Mouse (Mus musculus): ENCODE measurements around the gene Blmh. TPM values are rescaled to one million over a fixed set of nuclear protein-coding genes. Genes with fewer than 3 reads are reported as not detected.
A peak's percentile ranks its signal among the peaks of the same experiment; 100 is the strongest.

Gene Blmh
- polyA plus RNA-seq, 2 experiments: 16.2 to 34.7 TPM

DNA sequence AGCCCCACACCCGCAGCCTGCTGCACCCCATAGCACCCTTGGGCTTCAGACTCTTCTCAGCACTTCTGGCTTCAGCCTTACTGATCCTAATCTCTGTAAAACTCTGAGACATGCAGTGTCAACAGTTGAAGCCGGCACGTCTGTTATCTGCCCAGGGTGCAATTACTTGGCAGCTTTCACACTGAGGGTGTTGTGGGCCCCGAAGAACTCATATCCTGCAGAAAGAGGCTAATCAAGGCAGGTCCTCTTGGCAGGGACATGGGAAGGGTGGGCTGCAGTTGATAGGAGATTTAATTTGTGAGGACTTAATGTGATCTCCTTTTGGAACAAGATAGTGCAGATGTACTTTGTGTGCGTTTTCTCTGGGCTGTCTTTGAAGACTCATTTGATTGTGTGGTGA is 59.0 kb downstream of the Blmh start:
- Histone ChIP-seq H3K9me3 (ENCODE audit: control insufficient read depth, low read length) (no peaks in the 10 kb centered on the region), H3K36me3 (replicated peaks; ENCODE audit: control insufficient read depth, insufficient read depth, low read depth) (peaks cover 11% of the 10 kb centered on the region), H3K9ac (replicated peaks) (no peak overlapping the region), H3K27me3 (ENCODE audit: control insufficient read depth, insufficient read depth, low read length) (no peaks in the 10 kb centered on the region), H3K4me1 (replicated peaks; ENCODE audit: control insufficient read depth in 2 of 2, insufficient read depth in 2 of 2, low read length in 1 of 2) (peaks cover 0 to 14% of the 10 kb centered on the region in 2 experiments; a peak in 2 of 4 replicates), H3K27ac (no peak overlapping the region), H3K4me3 (ENCODE audit: insufficient read depth in 1 of 2, low read depth in 2 of 2, low read length in 2 of 2) (no peak overlapping the region), H3K4me2 (ENCODE audit: low read depth) (no peak overlapping the region)
- DNase-seq (ENCODE audit: low read depth in 3 of 3, low spot score in 3 of 3) (no peak), ATAC-seq (ENCODE audit: insufficient read depth) (peak; percentile 50; the same call in 1 of the 2 replicates)
- TF ChIP-seq CTCF (IDR thresholded peaks at IDR 0.05; ENCODE audit: low read depth): no peak
- no peak for TF ChIP-seq EP300 (IDR thresholded peaks at IDR 0.05; ENCODE audit: low read depth)
- 23% methylated on average over 5 of the region's 5 CpGs for WGBS (ENCODE audit: insufficient replicate concordance)

DNA sequence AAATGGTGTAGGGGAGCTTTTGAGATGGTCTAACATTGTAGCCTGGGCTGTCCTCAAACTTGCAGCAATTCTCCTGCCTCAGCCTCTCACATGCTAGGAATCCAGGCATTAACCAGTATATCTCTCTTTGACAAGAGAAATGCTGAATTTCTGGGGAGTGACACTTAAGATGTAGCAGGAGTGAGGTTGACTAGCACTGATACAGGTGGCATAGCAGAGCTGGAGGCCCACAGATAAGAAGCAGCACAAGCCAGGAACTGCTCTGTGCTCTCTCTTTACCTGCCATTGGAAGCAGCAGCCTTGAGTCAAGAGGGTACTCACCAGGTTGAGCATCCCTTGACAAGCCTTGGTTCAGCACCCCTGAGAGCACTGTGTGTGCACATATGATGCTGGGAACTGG is 59.6 kb downstream of the Blmh start:
- Histone ChIP-seq H3K27ac (no peak overlapping the region), H3K4me1 (replicated peaks; ENCODE audit: control insufficient read depth in 2 of 2, insufficient read depth in 2 of 2, low read length in 1 of 2) (peaks cover 0 to 14% of the 10 kb centered on the region in 2 experiments; a peak in 2 of 4 replicates), H3K9me3 (ENCODE audit: control insufficient read depth, low read length) (no peaks in the 10 kb centered on the region), H3K27me3 (ENCODE audit: control insufficient read depth, insufficient read depth, low read length) (no peaks in the 10 kb centered on the region), H3K4me3 (ENCODE audit: insufficient read depth in 1 of 2, low read depth in 2 of 2, low read length in 2 of 2) (no peak overlapping the region), H3K36me3 (replicated peaks; ENCODE audit: control insufficient read depth, insufficient read depth, low read depth) (peaks cover 11% of the 10 kb centered on the region), H3K9ac (replicated peaks) (no peak overlapping the region), H3K4me2 (ENCODE audit: low read depth) (no peak overlapping the region)
- TF ChIP-seq EP300 (IDR thresholded peaks at IDR 0.05; ENCODE audit: low read depth) (no peak), CTCF (IDR thresholded peaks at IDR 0.05; ENCODE audit: low read depth) (no peak)
- DNase-seq (ENCODE audit: low read depth in 3 of 3, low spot score in 3 of 3): no peak
- ATAC-seq (ENCODE audit: insufficient read depth): 0 out of 2 replicates have a peak, but pooled peaks have one; percentile 35

DNA sequence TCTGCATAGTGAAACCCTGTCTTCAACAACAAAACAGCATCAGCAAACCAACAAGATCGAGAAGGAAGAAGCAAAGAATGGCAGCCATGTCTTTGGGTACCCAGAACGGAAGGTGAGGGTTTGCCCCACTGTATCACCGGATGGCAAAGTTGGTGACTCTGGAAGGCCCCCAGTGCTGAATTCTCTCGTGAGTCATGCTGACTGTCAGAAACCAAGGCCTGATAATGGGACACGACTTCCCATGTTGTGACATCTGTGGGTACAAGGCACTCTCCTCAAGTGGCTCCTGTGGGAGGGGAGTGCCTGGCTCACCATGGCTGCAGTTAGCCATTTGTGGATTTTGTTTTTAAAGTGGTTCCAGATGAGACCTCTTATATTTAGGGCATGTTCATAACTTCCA is 66.2 kb downstream of the Blmh start:
- Histone ChIP-seq H3K4me2 (ENCODE audit: low read depth) (no peak overlapping the region), H3K36me3 (replicated peaks; ENCODE audit: control insufficient read depth, insufficient read depth, low read depth) (peaks cover 11% of the 10 kb centered on the region), H3K27me3 (ENCODE audit: control insufficient read depth, insufficient read depth, low read length) (no peaks in the 10 kb centered on the region), H3K4me1 (replicated peaks; ENCODE audit: control insufficient read depth in 2 of 2, insufficient read depth in 2 of 2, low read length in 1 of 2) (peaks cover 0 to 2% of the 10 kb centered on the region in 2 experiments; a peak in 1 of 4 replicates), H3K4me3 (ENCODE audit: insufficient read depth in 1 of 2, low read depth in 2 of 2, low read length in 2 of 2) (no peak overlapping the region), H3K9me3 (ENCODE audit: control insufficient read depth, low read length) (no peaks in the 10 kb centered on the region), H3K27ac (no peak overlapping the region), H3K9ac (replicated peaks) (no peak overlapping the region)
- DNase-seq (ENCODE audit: low read depth in 3 of 3, low spot score in 3 of 3) (no peak), ATAC-seq (ENCODE audit: insufficient read depth) (no peak)
- TF ChIP-seq CTCF (IDR thresholded peaks at IDR 0.05; ENCODE audit: low read depth) (no peak), EP300 (IDR thresholded peaks at IDR 0.05; ENCODE audit: low read depth) (no peak)
- 35% methylated on average over 5 of the region's 5 CpGs for WGBS (ENCODE audit: insufficient replicate concordance)

GRCm38 (mm10) chr11:76992886-76993285 is 68.3 kb downstream of the Blmh start:
- Histone ChIP-seq H3K4me3 (ENCODE audit: insufficient read depth in 1 of 2, low read depth in 2 of 2, low read length in 2 of 2) (no peak overlapping the region), H3K36me3 (replicated peaks; ENCODE audit: control insufficient read depth, insufficient read depth, low read depth) (peaks cover under 1% of the 10 kb centered on the region; the same call in 1 of the 2 replicates), H3K9ac (replicated peaks) (no peak overlapping the region), H3K4me2 (ENCODE audit: low read depth) (no peak overlapping the region), H3K27me3 (ENCODE audit: control insufficient read depth, insufficient read depth, low read length) (peaks cover 17% of the 10 kb centered on the region), H3K27ac (no peak overlapping the region), H3K9me3 (ENCODE audit: control insufficient read depth, low read length) (no peaks in the 10 kb centered on the region), H3K4me1 (replicated peaks; ENCODE audit: control insufficient read depth in 2 of 2, insufficient read depth in 2 of 2, low read length in 1 of 2) (peaks cover 0 to 3% of the 10 kb centered on the region in 2 experiments; a peak in 1 of 4 replicates)
- DNase-seq (ENCODE audit: low read depth in 3 of 3, low spot score in 3 of 3) (peak in 1 of 3 experiments; percentile 26), ATAC-seq (ENCODE audit: insufficient read depth) (no peak)
- no peak for TF ChIP-seq CTCF (IDR thresholded peaks at IDR 0.05; ENCODE audit: low read depth)
- no peak for TF ChIP-seq EP300 (IDR thresholded peaks at IDR 0.05; ENCODE audit: low read depth)
- 7% methylated on average over 4 of the region's 4 CpGs for WGBS (ENCODE audit: insufficient replicate concordance)

GRCm38 (mm10) chr11:76995966-76996672 is 71.5 kb downstream of the Blmh start:
- H3K4me1 ChIP-seq (replicated peaks; ENCODE audit: control insufficient read depth in 2 of 2, insufficient read depth in 2 of 2, low read length in 1 of 2): peaks cover 0 to 5% of the 10 kb centered on the region in 2 experiments; a peak in 1 of 4 replicates
- H3K4me3 ChIP-seq (ENCODE audit: insufficient read depth in 1 of 2, low read depth in 2 of 2, low read length in 2 of 2): no peak overlapping the region
- TF ChIP-seq CTCF (IDR thresholded peaks at IDR 0.05; ENCODE audit: low read depth) (no peak), EP300 (IDR thresholded peaks at IDR 0.05; ENCODE audit: low read depth) (no peak)
- ATAC-seq (ENCODE audit: insufficient read depth): no peak
- no peak overlapping the region for H3K4me2 ChIP-seq (ENCODE audit: low read depth)
- DNase-seq (ENCODE audit: low read depth in 3 of 3, low spot score in 3 of 3): no peak
- 22% methylated on average over 20 of the region's 20 CpGs for WGBS (ENCODE audit: insufficient replicate concordance)
- no peaks in the 10 kb centered on the region for H3K9me3 ChIP-seq (ENCODE audit: control insufficient read depth, low read length)
- no peak overlapping the region for H3K9ac ChIP-seq (replicated peaks)
- no peak overlapping the region for H3K27ac ChIP-seq
- H3K36me3 ChIP-seq (replicated peaks; ENCODE audit: control insufficient read depth, insufficient read depth, low read depth): no peaks in the 10 kb centered on the region
- peaks cover 45% of the 10 kb centered on the region for H3K27me3 ChIP-seq (ENCODE audit: control insufficient read depth, insufficient read depth, low read length)

Measured in liver, embryonic 14.5 days (tissue).